Mouse (Mus musculus): ENCODE results near the gene Esp4.
"Not testable (repeated sequence)": the region's sequence is repeated elsewhere in the genome, so short reads cannot be mapped to it uniquely, and the experiment has no call there.

The Esp4 gene

GRCm38 (mm10) chr17:40598294-40598693 lies at the start of gene Esp4:
Gene Esp4, plus strand, starts transcription at chr17:40598594.
- no peak for DNase-seq (ENCODE audit: low spot score)

GRCm38 (mm10) chr17:40553470-40553869 lies 44.9 kb upstream of the Esp4 start:
- no peak for DNase-seq (ENCODE audit: low spot score)

GRCm38 (mm10) chr17:40561207-40561606 lies 37.2 kb upstream of the Esp4 start, which contains the start of gene Esp6:
Gene Esp6, plus strand, starts transcription at chr17:40561507.
- DNase-seq (ENCODE audit: low spot score): no peak

GRCm38 (mm10) chr17:40583906-40584305 lies 14.5 kb upstream of the Esp4 start:
- DNase-seq (ENCODE audit: low spot score): not testable (repeated sequence)

- no peak for DNase-seq (ENCODE audit: low spot score)
Measured at GRCm38 (mm10) chr17:40591297-40591696, 7.1 kb upstream of the Esp4 start.

- DNase-seq (ENCODE audit: low spot score): not testable (repeated sequence)
Measured at GRCm38 (mm10) chr17:40631775-40632174, 33.4 kb downstream of the Esp4 start, which contains the start of gene Esp3. Gene Esp3, plus strand, starts transcription at chr17:40632075.

Measured in layer of hippocampus, adult 9-10 months (tissue).